Mouse (Mus musculus) neural tube, embryonic 13.5 days (tissue): ENCODE data around the gene Ppp1r13b. TPM values are rescaled to one million over a fixed set of nuclear protein-coding genes. Genes with fewer than 3 reads are reported as not detected.

Experiments used
- ATAC-seq: fragments of 200-750 bp; cut with Nextera tagmentation; 2 replicates; pipeline ENCODE4 v1.8.0; 2017; ENCODE audit warnings: low read depth, mild to moderate bottlenecking, moderate TSS enrichment, moderate library complexity
- H3K27ac ChIP-seq: fragments of 300-500 bp; sonication (generic); replicated peaks from 2 replicates; pipeline ENCODE4 v1.5.1; 2015; ENCODE audit warnings: moderate library complexity, mild to moderate bottlenecking, inconsistent platforms
- H3K27me3 ChIP-seq: fragments of 300-500 bp; sonication (generic); 2 replicates; pipeline ENCODE4 v1.6.1; 2015; ENCODE audit warnings: mild to moderate bottlenecking, inconsistent platforms
- H3K36me3 ChIP-seq: fragments of 300-500 bp; sonication (generic); 2 replicates; pipeline ENCODE4 v1.6.1; 2015; ENCODE audit warnings: mild to moderate bottlenecking, inconsistent platforms
- H3K4me1 ChIP-seq: fragments of 300-500 bp; sonication (generic); replicated peaks from 2 replicates; pipeline ENCODE4 v1.6.1; 2015; ENCODE audit warnings: inconsistent platforms
- H3K4me2 ChIP-seq: fragments of 300-500 bp; sonication (generic); 2 replicates; pipeline ENCODE4 v1.6.1; 2015; ENCODE audit warnings: inconsistent platforms, mild to moderate bottlenecking, moderate library complexity
- H3K4me3 ChIP-seq: fragments of 300-500 bp; sonication (generic); 2 replicates; pipeline ENCODE4 v1.5.1; 2015; ENCODE audit warnings: mild to moderate bottlenecking, inconsistent platforms
- H3K9ac ChIP-seq: fragments of 300-500 bp; sonication (generic); 2 replicates; pipeline ENCODE4 v1.6.1; 2015; ENCODE audit warnings: moderate library complexity, mild to moderate bottlenecking, inconsistent platforms
- H3K9me3 ChIP-seq: fragments of 300-500 bp; sonication (generic); 2 replicates; pipeline ENCODE4 v1.6.1; 2016; ENCODE audit warnings: inconsistent platforms
- WGBS: fragments of 180-500 bp; shearing (Covaris S2); methylation state at CpG from one replicate; pipeline ENCODE4 v1.1.7; 2015; 5-methylcytosine and 5-hydroxymethylcytosine counted together
- polyA plus RNA-seq: library from polyadenylated mRNA; unstranded; fragments of >200 nt; fragmentation: Nextera tagmentation; extraction: Ambion mirVana; gene quantifications from 2 replicates; pipeline ENCODE4 v1.2.1, GENCODE M21; 2015

Ppp1r13b gene
- polyA plus RNA-seq, 1 experiment from 2014 or later = 26.9 TPM

DNA sequence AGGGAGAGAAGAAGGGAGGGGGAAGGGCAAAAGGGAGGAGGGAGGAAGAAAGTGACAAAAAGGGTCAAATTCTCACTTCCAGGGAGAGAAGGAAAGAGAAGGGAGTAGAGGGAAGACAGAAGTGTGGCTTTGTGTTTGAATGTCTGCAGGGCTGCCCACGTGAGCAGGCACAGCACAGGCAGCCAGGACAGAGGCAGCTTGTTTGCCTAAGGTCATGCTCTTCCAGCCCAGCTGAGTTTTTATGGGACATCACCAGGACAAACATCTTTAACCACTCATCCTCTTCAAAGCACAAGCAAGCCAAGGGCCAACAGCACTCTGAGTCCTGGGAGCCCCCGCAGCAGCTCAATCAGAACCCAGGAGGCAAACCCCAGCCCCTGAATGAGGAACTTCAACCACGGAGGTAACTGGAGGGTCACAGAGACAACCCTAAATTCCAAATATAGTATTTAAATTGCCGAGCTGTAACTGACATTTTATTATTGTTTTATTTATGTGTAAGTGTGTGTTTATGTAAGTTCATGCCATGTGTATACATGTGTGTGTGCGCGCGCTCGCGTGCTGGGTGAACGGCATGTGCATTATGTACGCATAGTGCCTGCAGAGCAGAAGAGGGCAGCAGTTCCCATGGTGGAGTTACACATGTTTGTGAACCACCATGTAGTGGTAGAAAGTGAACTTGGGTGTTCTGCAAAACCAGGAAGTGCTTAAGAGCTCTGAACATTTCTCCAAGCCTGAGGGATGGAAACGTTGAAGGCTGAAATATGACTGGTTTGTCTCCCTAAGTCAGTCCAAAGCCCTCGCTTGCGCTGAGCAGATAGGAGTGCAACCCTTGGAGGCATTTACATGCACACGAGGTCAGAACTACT is 65.1 kb downstream of the Ppp1r13b start:
- H3K4me3 ChIP-seq = no peak overlapping the region
- WGBS = 81% methylated on average over 15 of the region's 15 CpGs
- H3K4me2 ChIP-seq = no peak overlapping the region
- H3K9ac ChIP-seq = no peak overlapping the region
- peaks cover 49% of the 10 kb centered on the region for H3K36me3 ChIP-seq
- no peaks in the 10 kb centered on the region for H3K27me3 ChIP-seq
- H3K4me1 ChIP-seq = no peaks in the 10 kb centered on the region
- no peak for ATAC-seq
- H3K9me3 ChIP-seq = no peaks in the 10 kb centered on the region
- no peak overlapping the region for H3K27ac ChIP-seq

- Histone ChIP-seq H3K4me2 (no peak overlapping the region), H3K27me3 (no peaks in the 10 kb centered on the region), H3K9ac (no peak overlapping the region), H3K27ac (no peak overlapping the region), H3K4me1 (0 out of 2 replicates have a peak, but pooled peaks cover 4% of the 10 kb centered on the region), H3K4me3 (no peak overlapping the region), H3K36me3 (peaks cover 96% of the 10 kb centered on the region), H3K9me3 (no peaks in the 10 kb centered on the region)
- ATAC-seq = no peak
- 92% methylated on average over 10 of the region's 10 CpGs for WGBS
Measured at GRCm38 (mm10) chr12:111833457-111833856, 74.5 kb downstream of the Ppp1r13b start.

- WGBS = 81% methylated on average over 5 of the region's 5 CpGs
- no peak for ATAC-seq
Measured at GRCm38 (mm10) chr12:111832643-111833042, 75.3 kb downstream of the Ppp1r13b start.

DNA sequence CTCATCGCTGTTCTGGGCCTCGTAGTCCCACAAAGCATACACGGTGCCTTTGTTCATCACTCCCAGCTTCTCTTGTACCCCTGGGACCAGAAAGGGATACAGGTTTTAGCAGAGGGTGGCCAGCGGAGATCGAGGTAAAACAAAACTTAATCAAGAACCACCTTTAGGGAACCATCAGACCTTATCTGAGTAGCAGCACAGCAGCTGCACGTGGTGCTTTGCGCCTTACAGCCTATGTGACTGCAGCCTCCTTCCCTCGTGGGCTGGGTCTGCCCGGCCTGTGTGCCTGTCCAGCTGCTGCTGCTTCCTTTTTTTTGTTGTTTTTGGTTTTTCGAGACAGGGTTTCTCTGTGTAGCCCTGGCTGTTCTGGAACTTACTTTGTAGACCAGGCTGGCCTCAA is 77.5 kb downstream of the Ppp1r13b start:
- peaks cover 98% of the 10 kb centered on the region for H3K36me3 ChIP-seq
- 89% methylated on average over 10 of the region's 10 CpGs for WGBS

More at GRCm38 (mm10) chr12:111832643-111833042, 75.3 kb downstream of the Ppp1r13b start:
- Histone ChIP-seq H3K9me3 (no peaks in the 10 kb centered on the region), H3K4me1 (0 out of 2 replicates have a peak, but pooled peaks cover 4% of the 10 kb centered on the region), H3K4me2 (no peak overlapping the region), H3K9ac (no peak overlapping the region), H3K4me3 (no peak overlapping the region), H3K27ac (no peak overlapping the region), H3K27me3 (no peaks in the 10 kb centered on the region), H3K36me3 (peaks cover 96% of the 10 kb centered on the region)

GRCm38 (mm10) chr12:111829954-111830353 is 78.0 kb downstream of the Ppp1r13b start:
- no peak overlapping the region for H3K4me3 ChIP-seq
- 84% methylated on average over 9 of the region's 9 CpGs for WGBS
- no peaks in the 10 kb centered on the region for H3K9me3 ChIP-seq
- no peak overlapping the region for H3K4me2 ChIP-seq
- peaks cover 99% of the 10 kb centered on the region for H3K36me3 ChIP-seq
- H3K27me3 ChIP-seq = no peaks in the 10 kb centered on the region
- H3K9ac ChIP-seq = no peak overlapping the region
- 0 out of 2 replicates have a peak, but pooled peaks cover 4% of the 10 kb centered on the region for H3K4me1 ChIP-seq
- H3K27ac ChIP-seq = no peak overlapping the region
- ATAC-seq = no peak

More for the DNA sequence above, 77.5 kb downstream of the Ppp1r13b start:
- no peak for ATAC-seq
- no peaks in the 10 kb centered on the region for H3K27me3 ChIP-seq
- H3K27ac ChIP-seq = no peak overlapping the region
- no peak overlapping the region for H3K4me2 ChIP-seq
- no peaks in the 10 kb centered on the region for H3K9me3 ChIP-seq
- no peak overlapping the region for H3K4me3 ChIP-seq
- H3K4me1 ChIP-seq = 0 out of 2 replicates have a peak, but pooled peaks cover 4% of the 10 kb centered on the region
- H3K9ac ChIP-seq = no peak overlapping the region

GRCm38 (mm10) chr12:111829447-111829846 is 78.5 kb downstream of the Ppp1r13b start:
- WGBS = 34% methylated on average over 5 of the region's 5 CpGs
- no peak for ATAC-seq

GRCm38 (mm10) chr12:111827556-111827955 is 80.4 kb downstream of the Ppp1r13b start:
- no peak overlapping the region for H3K27ac ChIP-seq
- no peak overlapping the region for H3K4me3 ChIP-seq
- 90% methylated on average over 12 of the region's 12 CpGs for WGBS
- no peak overlapping the region for H3K4me2 ChIP-seq
- peaks cover 95% of the 10 kb centered on the region for H3K36me3 ChIP-seq
- H3K9ac ChIP-seq = no peak overlapping the region
- 0 out of 2 replicates have a peak, but pooled peaks cover 4% of the 10 kb centered on the region for H3K4me1 ChIP-seq
- no peaks in the 10 kb centered on the region for H3K9me3 ChIP-seq
- H3K27me3 ChIP-seq = no peaks in the 10 kb centered on the region
- ATAC-seq = no peak

More at GRCm38 (mm10) chr12:111829447-111829846, 78.5 kb downstream of the Ppp1r13b start:
- H3K27me3 ChIP-seq = no peaks in the 10 kb centered on the region
- H3K27ac ChIP-seq = no peak overlapping the region
- H3K9ac ChIP-seq = no peak overlapping the region
- 0 out of 2 replicates have a peak, but pooled peaks cover 4% of the 10 kb centered on the region for H3K4me1 ChIP-seq
- H3K4me3 ChIP-seq = no peak overlapping the region
- H3K36me3 ChIP-seq = peaks cover 99% of the 10 kb centered on the region
- no peaks in the 10 kb centered on the region for H3K9me3 ChIP-seq
- no peak overlapping the region for H3K4me2 ChIP-seq

GRCm38 (mm10) chr12:111821931-111822330 is 86.0 kb downstream of the Ppp1r13b start:
- ATAC-seq = no peak

GRCm38 (mm10) chr12:111820708-111821107 is 87.2 kb downstream of the Ppp1r13b start:
- Histone ChIP-seq H3K27me3 (no peaks in the 10 kb centered on the region), H3K4me3 (no peak overlapping the region), H3K27ac (no peak overlapping the region), H3K4me1 (peaks cover 13% of the 10 kb centered on the region), H3K9ac (no peak overlapping the region), H3K4me2 (no peak overlapping the region), H3K9me3 (no peaks in the 10 kb centered on the region), H3K36me3 (peaks cover 27% of the 10 kb centered on the region)
- WGBS = 83% methylated on average over 7 of the region's 7 CpGs
- ATAC-seq = no peak

More at GRCm38 (mm10) chr12:111821931-111822330, 86.0 kb downstream of the Ppp1r13b start:
- H3K4me2 ChIP-seq = no peak overlapping the region
- H3K9ac ChIP-seq = peak overlapping the region; percentile 43; the same call in 1 of the 2 replicates
- H3K36me3 ChIP-seq = peaks cover 40% of the 10 kb centered on the region
- no peak overlapping the region for H3K4me3 ChIP-seq
- 0 out of 2 replicates have a peak, but pooled peaks cover 2% of the 10 kb centered on the region for H3K4me1 ChIP-seq
- WGBS = 73% methylated on average over 4 of the region's 4 CpGs
- no peaks in the 10 kb centered on the region for H3K9me3 ChIP-seq
- no peak overlapping the region for H3K27ac ChIP-seq
- no peaks in the 10 kb centered on the region for H3K27me3 ChIP-seq

DNA sequence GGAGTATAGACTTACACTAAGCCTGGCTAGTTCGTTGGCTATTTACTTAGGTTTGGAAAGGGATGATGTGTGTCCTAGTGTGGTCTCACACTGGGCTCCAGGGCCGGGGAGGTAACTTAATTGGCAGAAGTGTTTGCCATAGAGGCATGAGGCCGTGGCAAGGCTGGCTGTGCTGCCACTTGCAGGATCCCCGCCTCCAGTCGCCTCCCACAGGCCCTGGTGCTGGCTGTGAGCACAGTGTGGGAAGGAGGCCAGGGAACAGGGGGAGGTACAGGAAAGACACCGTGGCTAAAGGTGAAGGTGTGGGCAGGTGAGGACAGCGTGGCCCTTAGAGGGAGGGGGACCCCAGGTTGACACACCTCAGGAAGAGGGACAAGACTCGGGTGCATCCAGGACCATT is 88.0 kb downstream of the Ppp1r13b start:
- Histone ChIP-seq H3K27me3 (no peaks in the 10 kb centered on the region), H3K9ac (no peak overlapping the region), H3K27ac (no peak overlapping the region), H3K4me3 (no peak overlapping the region), H3K4me1 (peaks cover 21% of the 10 kb centered on the region), H3K9me3 (no peaks in the 10 kb centered on the region), H3K4me2 (no peak overlapping the region), H3K36me3 (peaks cover 20% of the 10 kb centered on the region)
- 75% methylated on average over 8 of the region's 8 CpGs for WGBS
- ATAC-seq = no peak

DNA sequence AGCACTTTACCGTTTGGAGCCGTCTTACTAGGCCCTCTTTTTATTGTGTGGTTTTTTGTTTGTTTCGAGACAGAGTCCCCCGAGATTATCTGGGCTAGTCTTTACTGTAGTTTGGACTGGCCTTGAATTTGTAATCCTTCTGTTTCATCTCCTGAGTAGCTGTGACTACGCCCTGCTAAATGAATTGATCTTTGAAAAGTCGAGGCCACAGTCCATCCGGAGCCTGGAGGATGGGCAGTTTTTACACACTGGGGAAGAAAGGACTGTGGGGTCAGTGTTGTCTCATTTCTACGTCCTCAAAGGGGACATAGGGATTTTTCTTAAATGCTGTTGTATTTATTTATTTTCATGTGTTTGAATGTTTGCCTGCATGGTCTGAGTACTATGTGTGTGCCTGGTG is 89.9 kb downstream of the Ppp1r13b start:
- H3K4me3 ChIP-seq = no peak overlapping the region
- no peak for ATAC-seq
- peaks cover under 1% of the 10 kb centered on the region; the same call in 1 of the 2 replicates for H3K36me3 ChIP-seq
- peaks cover 32% of the 10 kb centered on the region for H3K4me1 ChIP-seq
- no peak overlapping the region for H3K9ac ChIP-seq
- H3K9me3 ChIP-seq = no peaks in the 10 kb centered on the region
- no peaks in the 10 kb centered on the region for H3K27me3 ChIP-seq
- no peak overlapping the region for H3K27ac ChIP-seq
- WGBS = 89% methylated on average over 8 of the region's 8 CpGs
- H3K4me2 ChIP-seq = no peak overlapping the region

- H3K9me3 ChIP-seq = no peaks in the 10 kb centered on the region
- WGBS = 66% methylated on average over 9 of the region's 9 CpGs
- ATAC-seq = no peak
- H3K9ac ChIP-seq = no peak overlapping the region
- no peaks in the 10 kb centered on the region for H3K27me3 ChIP-seq
- peak overlapping the region; percentile 87; the same call in 1 of the 2 replicates for H3K4me2 ChIP-seq
- peaks cover 38% of the 10 kb centered on the region for H3K4me1 ChIP-seq
- H3K4me3 ChIP-seq = no peak overlapping the region
- no peaks in the 10 kb centered on the region for H3K36me3 ChIP-seq
- no peak overlapping the region for H3K27ac ChIP-seq
Measured at GRCm38 (mm10) chr12:111816967-111817366, 90.9 kb downstream of the Ppp1r13b start.
